ENCODE assay signal across 8 mouse cellular contexts in genomic region chr14:122449601-122450495, GRCm38 (mm10). TPM values are rescaled to one million over a fixed set of nuclear protein-coding genes. Genes with fewer than 3 reads are reported as not detected.
DNase-seq lines count a peak whose midpoint lies in the region; ATAC-seq and TF ChIP-seq lines count a peak whose summit lies in the region.

No protein-coding gene starts in this region.

- H3K9ac ChIP-seq in hindbrain, embryonic 15.5 days, result peak overlapping the region; percentile 44
- H3K9ac ChIP-seq in neural tube, embryonic 12.5 days, result peak overlapping the region; percentile 57

- H3K4me3 ChIP-seq in layer of hippocampus, adult 2 months, result peak overlapping the region; percentile 50
- peak overlapping the region; percentile 39 for H3K4me3 ChIP-seq in hindbrain, embryonic 15.5 days
- peak overlapping the region; percentile 36 for H3K4me3 ChIP-seq in neural tube, embryonic 12.5 days

- DNase-seq in layer of hippocampus, adult 2 months (ENCODE audit: low spot score in 2 of 2), result no peak
- DNase-seq in layer of hippocampus, adult 8-10 months (ENCODE audit: low spot score in 2 of 2), result no peak
- DNase-seq in cerebellum, postnatal 36 days, result peak; percentile 32 to 46
- DNase-seq in urinary bladder, adult 2 months (ENCODE audit: low spot score), result no peak
- no peak for DNase-seq in layer of hippocampus, adult 9-10 months (ENCODE audit: low spot score)
- DNase-seq in lung, adult 18-20 months, result no peak

- no peak for TF ChIP-seq CTCF in layer of hippocampus, adult 2 months (conservative IDR thresholded peaks at IDR 0.05)

- no peaks in the 10 kb centered on the region for H3K36me3 ChIP-seq in hindbrain, embryonic 15.5 days
- H3K36me3 ChIP-seq in neural tube, embryonic 12.5 days, result no peaks in the 10 kb centered on the region

- H3K27me3 ChIP-seq in hindbrain, embryonic 15.5 days, result peaks cover 45% of the 10 kb centered on the region
- H3K27me3 ChIP-seq in neural tube, embryonic 12.5 days (replicated peaks), result peaks cover 57% of the 10 kb centered on the region

- H3K4me2 ChIP-seq in hindbrain, embryonic 15.5 days, result peak overlapping the region; percentile 64
- H3K4me2 ChIP-seq in neural tube, embryonic 12.5 days (replicated peaks), result peak overlapping the region; percentile 72

- no peak for ATAC-seq in hindbrain, embryonic 15.5 days (ENCODE audit: low FRiP score, low read depth)
- 0 out of 2 replicates have a peak, but pooled peaks have one; percentile 0 for ATAC-seq in neural tube, embryonic 12.5 days (ENCODE audit: low FRiP score, low read depth)

- peak overlapping the region; percentile 86 for H3K27ac ChIP-seq in layer of hippocampus, adult 2 months
- H3K27ac ChIP-seq in hindbrain, embryonic 15.5 days (replicated peaks), result peak overlapping the region; percentile 78
- H3K27ac ChIP-seq in neural tube, embryonic 12.5 days, result no peak overlapping the region; the same call in 1 of the 2 replicates

- peaks cover 40% of the 10 kb centered on the region for H3K4me1 ChIP-seq in hindbrain, embryonic 15.5 days (replicated peaks)
- peaks cover 46% of the 10 kb centered on the region for H3K4me1 ChIP-seq in neural tube, embryonic 12.5 days

- 3% methylated on average over 29 of the region's 29 CpGs for WGBS in hindbrain, embryonic 15.5 days
- 3% methylated on average over 29 of the region's 29 CpGs for WGBS in neural tube, embryonic 12.5 days

- no peaks in the 10 kb centered on the region for H3K9me3 ChIP-seq in hindbrain, embryonic 15.5 days
- no peaks in the 10 kb centered on the region for H3K9me3 ChIP-seq in neural tube, embryonic 12.5 days

RNA-seq across cellular contexts. Expression of gene Gm5089, which starts 1.1 kb away (rescaled TPM):
- total RNA-seq in layer of hippocampus, adult 2 months (2021), result under 1 TPM; 0.17 to 0.36 TPM
- total RNA-seq in layer of hippocampus, adult 8-10 months (2022), result under 1 TPM; 0.32 to 0.92 (median 0.55) TPM
- polyA plus RNA-seq in hindbrain, embryonic 15.5 days (2015; fragmentation: Nextera tagmentation; extraction: Ambion mirVana), result 2.4 and 2.7 TPM in 2 replicates
- 1.3 TPM in 2 replicates for polyA plus RNA-seq in neural tube, embryonic 12.5 days (2016; fragmentation: Nextera tagmentation; extraction: Ambion mirVana)
- polyA plus RNA-seq in urinary bladder, adult 2 months (2012; rRNA removed), result not detected in 2 replicates

RNA-seq across cellular contexts. Expression of gene Zic5, which starts 15.6 kb away (rescaled TPM):
- total RNA-seq in layer of hippocampus, adult 2 months (2021), result 1 to 10 TPM; 3.9 to 4.4 TPM
- total RNA-seq in layer of hippocampus, adult 8-10 months (2022), result 1 to 10 TPM; 2.6 to 6.1 (median 4.2) TPM
- 13.8 and 17.9 TPM in 2 replicates for polyA plus RNA-seq in hindbrain, embryonic 15.5 days (2015; fragmentation: Nextera tagmentation; extraction: Ambion mirVana)
- polyA plus RNA-seq in neural tube, embryonic 12.5 days (2016; fragmentation: Nextera tagmentation; extraction: Ambion mirVana), result 11.3 and 14.3 TPM in 2 replicates
- not detected in 2 replicates for polyA plus RNA-seq in urinary bladder, adult 2 months (2012; rRNA removed)

RNA-seq across cellular contexts. Expression of gene Zic2, which starts 25.4 kb away (rescaled TPM):
- 10 to 100 TPM; 17.7 to 21.9 TPM for total RNA-seq in layer of hippocampus, adult 2 months (2021)
- total RNA-seq in layer of hippocampus, adult 8-10 months (2022), result 10 to 100 TPM; 15.0 to 20.8 (median 18.6) TPM
- polyA plus RNA-seq in hindbrain, embryonic 15.5 days (2015; fragmentation: Nextera tagmentation; extraction: Ambion mirVana), result 11.6 and 12.9 TPM in 2 replicates
- polyA plus RNA-seq in neural tube, embryonic 12.5 days (2016; fragmentation: Nextera tagmentation; extraction: Ambion mirVana), result 11.6 and 13.4 TPM in 2 replicates
- polyA plus RNA-seq in urinary bladder, adult 2 months (2012; rRNA removed), result 0.07 TPM in 1 of 2 replicates, not detected in the other

RNA-seq across cellular contexts. Expression of gene Gm10837, which starts 40.5 kb away (rescaled TPM):
- not detected for total RNA-seq in layer of hippocampus, adult 2 months (2021)
- total RNA-seq in layer of hippocampus, adult 8-10 months (2022), result under 1 TPM in 1 of 4 experiments, not detected in 3; 0.51 TPM
- 0.50 and 0.64 TPM in 2 replicates for polyA plus RNA-seq in hindbrain, embryonic 15.5 days (2015; fragmentation: Nextera tagmentation; extraction: Ambion mirVana)
- 0.57 and 0.68 TPM in 2 replicates for polyA plus RNA-seq in neural tube, embryonic 12.5 days (2016; fragmentation: Nextera tagmentation; extraction: Ambion mirVana)
- polyA plus RNA-seq in urinary bladder, adult 2 months (2012; rRNA removed), result not detected in 2 replicates

Comparison
In these comparisons a context has a peak if more than half of its experiments do, and no peak if none do; other contexts are left out.
1. DNase-seq: peak in cerebellum, postnatal 36 days (2 of 2); none in layer of hippocampus, adult 2 months (0 of 2), layer of hippocampus, adult 8-10 months (0 of 2), urinary bladder, adult 2 months (single experiment), layer of hippocampus, adult 9-10 months (single experiment) and lung, adult 18-20 months (0 of 2).
2. RNA of gene Zic5, which starts 15.6 kb away (polyA plus RNA-seq): 13.8 to 17.9 TPM in hindbrain, embryonic 15.5 days and 11.3 to 14.3 TPM in neural tube, embryonic 12.5 days; not detected in urinary bladder, adult 2 months; every median in the first group is over 10 times any median in the second.
3. RNA of gene Zic2, which starts 25.4 kb away (polyA plus RNA-seq): 11.6 to 12.9 TPM in hindbrain, embryonic 15.5 days and 11.6 to 13.4 TPM in neural tube, embryonic 12.5 days; 0.07 TPM in urinary bladder, adult 2 months; every median in the first group is over 10 times any median in the second.
4. Peak in every context shown above with its lines, with median percentiles within 50 percentile points of each other: H3K4me3 ChIP-seq.